Mouse (Mus musculus) myocyte (in vitro differentiated cells): ENCODE data around the gene Hba-a1. TPM values are rescaled to one million over a fixed set of nuclear protein-coding genes. Genes with fewer than 3 reads are reported as not detected.

Experiments
- H3K27me3 ChIP-seq: one replicate; pipeline ENCODE4 v1.6.1; 2011; ENCODE audit not compliant: control insufficient read depth, insufficient read depth, insufficient read length
- H3K36me3 ChIP-seq: one replicate; pipeline ENCODE4 v1.6.1; 2011; ENCODE audit not compliant: control insufficient read depth, insufficient read depth
- H3K4me2 ChIP-seq: one replicate; pipeline ENCODE4 v1.6.1; 2011; ENCODE audit warnings: low read depth, control low read depth
- H3K4me3 ChIP-seq: one replicate; pipeline ENCODE4 v1.5.1; 2011; ENCODE audit warnings: mild to moderate bottlenecking, control low read depth, moderate library complexity
- H3K79me2 ChIP-seq: one replicate; pipeline ENCODE4 v1.6.1; 2011; ENCODE audit not compliant: control insufficient read depth, insufficient read depth
- H3ac ChIP-seq: one replicate; pipeline ENCODE4 v1.6.1; 2011; ENCODE audit not compliant: control insufficient read depth, insufficient read length
- CEBPB ChIP-seq: IDR thresholded peaks from 2 replicates; pipeline ENCODE4 v1.6.1; 2011; ENCODE audit warnings: mild to moderate bottlenecking, moderate library complexity; ENCODE audit not compliant: poor library complexity, insufficient read depth, severe bottlenecking
- E2F4 ChIP-seq: IDR thresholded peaks from one replicate; pipeline ENCODE4 v1.6.1; 2011; ENCODE audit warnings: mild to moderate bottlenecking, control low read depth, moderate library complexity; ENCODE audit not compliant: insufficient read depth
- MAX ChIP-seq: IDR thresholded peaks from one replicate; pipeline ENCODE4 v1.6.1; 2011; ENCODE audit warnings: low read depth, mild to moderate bottlenecking, control low read depth
- MYOD1 ChIP-seq, 3 experiments: IDR thresholded peaks; one replicate each; pipeline ENCODE4 v1.6.1; 2011; ENCODE audit warnings: control low read depth in 2 of 3, low read depth in 2 of 3, mild to moderate bottlenecking in 2 of 3, moderate library complexity in 1 of 3; ENCODE audit not compliant: insufficient read length in 2 of 3, control insufficient read depth in 1 of 3
- MYOG ChIP-seq, 3 experiments: IDR thresholded peaks; one replicate each; pipeline ENCODE4 v1.6.1; 2011; ENCODE audit warnings: control low read depth in 2 of 3, low read depth in 2 of 3, mild to moderate bottlenecking in 2 of 3; ENCODE audit not compliant: insufficient read length in 2 of 3, control insufficient read depth in 1 of 3, insufficient read depth in 1 of 3
- POLR2A ChIP-seq: IDR thresholded peaks from one replicate; pipeline ENCODE4 v1.6.1; 2011; ENCODE audit warnings: low read depth, mild to moderate bottlenecking, control low read depth, moderate library complexity; ENCODE audit not compliant: insufficient read length
- POLR2AphosphoS2 ChIP-seq: IDR thresholded peaks from one replicate; pipeline ENCODE4 v1.6.1; 2011; ENCODE audit warnings: low read depth, control low read depth; ENCODE audit not compliant: insufficient read length
- REST ChIP-seq: IDR thresholded peaks from one replicate; pipeline ENCODE4 v1.6.1; 2011; ENCODE audit warnings: mild to moderate bottlenecking, control low read depth, moderate library complexity; ENCODE audit not compliant: insufficient read depth, insufficient read length
- SRF ChIP-seq: IDR thresholded peaks from one replicate; pipeline ENCODE4 v1.6.1; 2011; ENCODE audit warnings: low read depth; ENCODE audit not compliant: control insufficient read depth, insufficient read length
- TCF12 ChIP-seq: IDR thresholded peaks from one replicate; pipeline ENCODE4 v1.6.1; 2011; ENCODE audit warnings: mild to moderate bottlenecking, control low read depth; ENCODE audit not compliant: poor library complexity, insufficient read depth, severe bottlenecking
- TCF3 ChIP-seq: IDR thresholded peaks from one replicate; pipeline ENCODE4 v1.6.1; 2011; ENCODE audit warnings: low read depth, control low read depth; ENCODE audit not compliant: insufficient read length
- USF1 ChIP-seq: IDR thresholded peaks from one replicate; pipeline ENCODE4 v1.6.1; 2011; ENCODE audit warnings: low read depth, mild to moderate bottlenecking, control low read depth, moderate library complexity
- polyA plus RNA-seq: library from polyadenylated mRNA; unstranded; fragments of >200 nt; fragmentation: generic; extraction: Trizol; gene quantifications from one replicate; pipeline ENCODE4 v1.2.1, GENCODE M21; 2012; ENCODE audit warnings: missing spikeins

Gene Hba-a1
- polyA plus RNA-seq, 1 experiment: 12.3 TPM

DNA sequence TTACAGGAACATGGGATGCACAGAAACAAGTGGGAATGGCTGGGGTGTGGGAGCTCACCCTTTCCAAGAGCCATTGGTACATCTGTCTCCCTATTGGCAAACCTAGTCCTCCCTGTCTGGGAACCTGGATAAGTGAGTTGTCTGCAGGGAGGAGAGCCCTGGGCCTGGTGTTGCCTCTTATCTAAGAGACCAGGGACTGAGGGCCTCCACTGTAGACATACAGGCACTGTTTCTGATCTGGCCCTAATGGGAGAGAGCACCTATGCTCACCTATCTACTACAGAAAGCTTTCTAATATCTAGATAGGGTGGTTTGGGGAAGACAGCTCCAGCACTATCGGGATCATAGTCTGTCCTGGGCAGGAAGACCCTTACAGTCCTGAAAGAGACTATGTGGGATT lies 27.2 kb upstream of the Hba-a1 start:
- Histone ChIP-seq H3K4me2 (no peak overlapping the region), H3K36me3 (peaks cover 21% of the 10 kb centered on the region)

DNA sequence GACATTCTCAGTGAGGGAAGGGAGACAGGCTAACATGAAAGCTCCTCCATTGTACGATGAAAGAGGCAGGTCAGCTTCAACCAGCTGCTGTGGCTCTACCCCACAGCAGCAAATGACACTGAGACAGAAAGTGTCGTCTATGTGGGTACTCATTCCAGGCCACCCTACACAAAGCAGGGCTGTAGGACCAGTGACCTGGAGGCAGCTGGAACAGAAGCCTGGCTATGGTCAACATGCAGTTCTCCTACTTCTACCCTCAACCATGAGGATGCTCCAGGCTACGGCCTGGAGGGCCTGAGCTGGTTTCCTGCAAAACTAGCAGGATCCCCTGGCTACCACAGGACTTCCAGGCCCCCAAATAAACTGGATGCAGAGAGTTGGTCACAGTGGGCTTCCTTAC lies 26.7 kb upstream of the Hba-a1 start:
- no peak overlapping the region for H3K4me2 ChIP-seq
- no peaks in the 10 kb centered on the region for H3K79me2 ChIP-seq
- H3K4me3 ChIP-seq: no peak overlapping the region
- no peak for TF ChIP-seq CEBPB
- TF ChIP-seq TCF3: no peak
- no peak for TF ChIP-seq MYOG (IDR thresholded peaks at IDR 0.05; ENCODE audit: control insufficient read depth in 1 of 3, insufficient read depth in 1 of 3, insufficient read length in 2 of 3, low read depth in 2 of 3)
- no peak for TF ChIP-seq POLR2A
- TF ChIP-seq USF1: no peak
- no peak overlapping the region for H3ac ChIP-seq
- H3K36me3 ChIP-seq: peaks cover 22% of the 10 kb centered on the region
- H3K27me3 ChIP-seq: no peaks in the 10 kb centered on the region

More for the DNA sequence above, 27.2 kb upstream of the Hba-a1 start:
- Histone ChIP-seq H3ac (no peak overlapping the region), H3K4me3 (no peak overlapping the region), H3K27me3 (no peaks in the 10 kb centered on the region), H3K79me2 (no peaks in the 10 kb centered on the region)
- TF ChIP-seq MYOD1 (IDR thresholded peaks at IDR 0.05; ENCODE audit: control insufficient read depth in 1 of 3, insufficient read length in 2 of 3, low read depth in 2 of 3) (no peak), E2F4 (no peak), POLR2AphosphoS2 (no peak), REST (no peak), TCF12 (no peak), MYOG (IDR thresholded peaks at IDR 0.05; ENCODE audit: control insufficient read depth in 1 of 3, insufficient read depth in 1 of 3, insufficient read length in 2 of 3, low read depth in 2 of 3) (no peak), USF1 (no peak), TCF3 (no peak), CEBPB (no peak)

DNA sequence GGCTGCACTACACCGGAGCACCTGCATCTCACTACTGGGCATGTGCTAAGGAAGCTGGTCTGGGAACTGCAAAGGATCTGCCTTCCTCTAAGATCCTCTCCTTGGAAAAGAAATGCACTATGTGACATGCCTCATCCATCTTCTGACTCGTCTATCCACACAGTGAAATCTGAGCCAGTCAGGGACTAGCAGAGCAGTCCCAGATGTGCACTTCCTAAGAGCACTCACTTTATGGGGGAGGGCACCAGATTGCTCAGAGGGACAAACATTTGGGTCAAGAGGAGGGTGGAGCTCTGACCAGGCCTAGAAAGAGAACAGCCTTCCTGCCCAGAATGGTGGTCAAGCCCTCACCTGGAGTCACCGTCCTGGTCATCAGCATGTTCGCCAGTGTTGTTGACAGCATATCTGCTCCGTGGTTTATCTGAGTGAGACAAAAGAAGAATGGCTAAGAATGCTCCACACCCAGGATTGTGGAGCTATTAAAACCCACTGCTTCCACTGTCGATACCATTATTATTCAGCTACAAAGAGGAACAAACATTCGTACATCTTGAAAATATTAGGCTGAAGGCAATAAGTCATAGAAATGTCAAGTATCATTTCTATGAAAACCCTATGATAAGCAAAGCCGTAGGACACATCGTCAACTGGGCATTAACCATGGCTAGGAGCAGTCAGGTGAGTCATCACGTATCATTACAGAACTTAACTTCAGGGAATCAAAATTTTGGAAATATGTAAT lies 20.5 kb upstream of the Hba-a1 start:
- H3ac ChIP-seq: no peak overlapping the region
- H3K36me3 ChIP-seq: peaks cover 7% of the 10 kb centered on the region
- no peak overlapping the region for H3K4me3 ChIP-seq
- TF ChIP-seq MYOD1 (IDR thresholded peaks at IDR 0.05; ENCODE audit: control insufficient read depth in 1 of 3, insufficient read length in 2 of 3, low read depth in 2 of 3): no peak
- no peak for TF ChIP-seq POLR2AphosphoS2
- TF ChIP-seq POLR2A: no peak
- no peak for TF ChIP-seq E2F4
- no peak for TF ChIP-seq TCF12
- no peak for TF ChIP-seq REST
- TF ChIP-seq MAX: no peak
- H3K4me2 ChIP-seq: peak overlapping the region; percentile 66
- H3K27me3 ChIP-seq: no peaks in the 10 kb centered on the region
- H3K79me2 ChIP-seq: peaks cover 28% of the 10 kb centered on the region

DNA sequence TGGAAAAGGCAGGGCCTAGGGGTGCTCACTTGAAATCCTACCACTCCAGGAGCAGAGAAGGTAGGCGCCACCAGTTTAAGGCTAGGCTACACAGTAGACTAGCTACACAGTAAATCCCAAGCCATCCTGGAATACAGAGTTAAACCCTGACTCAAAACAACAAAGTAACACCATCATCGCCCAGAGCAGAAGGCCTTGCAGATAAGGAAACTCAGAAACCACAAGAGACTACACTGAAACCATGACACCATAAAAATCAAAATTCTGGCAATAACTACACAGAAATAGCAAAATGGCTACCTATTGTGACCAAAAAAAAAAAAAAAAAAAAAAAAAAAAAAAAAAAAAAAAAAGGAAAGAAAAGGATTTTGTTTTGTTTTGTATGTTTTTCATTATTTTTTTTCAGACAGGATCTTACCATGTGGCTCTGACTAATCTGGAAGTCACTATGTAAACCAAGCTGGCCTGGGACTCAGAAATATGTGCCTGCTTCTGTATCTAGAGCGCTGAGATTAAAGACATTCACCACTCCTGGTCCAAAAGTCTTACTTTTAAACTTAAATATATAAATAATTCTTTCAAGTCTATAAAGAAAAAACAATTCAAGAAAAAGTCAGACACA lies 18.1 kb upstream of the Hba-a1 start:
- Histone ChIP-seq H3K27me3 (no peaks in the 10 kb centered on the region), H3K79me2 (peaks cover 28% of the 10 kb centered on the region), H3K4me2 (peak overlapping the region; percentile 67), H3K4me3 (no peak overlapping the region), H3K36me3 (peaks cover 7% of the 10 kb centered on the region), H3ac (no peak overlapping the region)
- TF ChIP-seq CEBPB (no peak), MYOD1 (IDR thresholded peaks at IDR 0.05; ENCODE audit: control insufficient read depth in 1 of 3, insufficient read length in 2 of 3, low read depth in 2 of 3) (no peak), TCF12 (no peak), MYOG (IDR thresholded peaks at IDR 0.05; ENCODE audit: control insufficient read depth in 1 of 3, insufficient read depth in 1 of 3, insufficient read length in 2 of 3, low read depth in 2 of 3) (no peak), MAX (no peak), POLR2AphosphoS2 (no peak), POLR2A (no peak), USF1 (no peak), E2F4 (no peak), SRF (no peak), REST (no peak), TCF3 (no peak)

DNA sequence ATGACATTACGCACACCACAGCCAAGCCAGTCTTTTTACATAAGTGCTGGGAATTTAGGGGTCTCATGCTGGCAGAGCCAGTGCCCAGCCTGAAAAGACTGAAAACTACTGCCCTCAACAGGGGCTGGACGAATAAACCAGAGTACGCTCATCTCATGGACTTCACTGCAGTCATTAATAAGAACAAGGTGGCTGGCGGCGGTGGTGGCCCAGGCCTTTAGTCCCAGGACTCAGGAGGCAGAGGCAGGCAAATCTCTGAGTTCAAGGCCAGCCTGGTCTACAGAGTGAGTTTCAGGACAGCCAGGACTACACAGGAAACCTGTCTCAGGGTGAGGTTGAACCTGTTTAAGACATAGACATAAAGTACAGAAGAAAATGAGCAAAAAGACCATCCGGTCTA lies 17.1 kb upstream of the Hba-a1 start:
- H3ac ChIP-seq: no peak overlapping the region
- H3K4me3 ChIP-seq: peak overlapping the region; percentile 61
- no peaks in the 10 kb centered on the region for H3K27me3 ChIP-seq
- peak overlapping the region; percentile 67 for H3K4me2 ChIP-seq
- H3K79me2 ChIP-seq: peaks cover 28% of the 10 kb centered on the region
- H3K36me3 ChIP-seq: peaks cover under 1% of the 10 kb centered on the region
- TF ChIP-seq POLR2A: no peak
- no peak for TF ChIP-seq CEBPB
- no peak for TF ChIP-seq USF1
- TF ChIP-seq POLR2AphosphoS2: no peak
- TF ChIP-seq TCF3: no peak
- TF ChIP-seq REST: no peak
- no peak for TF ChIP-seq TCF12
- no peak for TF ChIP-seq SRF
- no peak for TF ChIP-seq E2F4
- TF ChIP-seq MYOD1 (IDR thresholded peaks at IDR 0.05; ENCODE audit: control insufficient read depth in 1 of 3, insufficient read length in 2 of 3, low read depth in 2 of 3): no peak
- TF ChIP-seq MAX: no peak
- TF ChIP-seq MYOG (IDR thresholded peaks at IDR 0.05; ENCODE audit: control insufficient read depth in 1 of 3, insufficient read depth in 1 of 3, insufficient read length in 2 of 3, low read depth in 2 of 3): no peak
